Mouse (Mus musculus) liver, adult (tissue): Measurements from ENCODE around the gene Ntmt1.
A peak's percentile ranks its signal among the peaks of the same experiment; 100 is the strongest.

Source experiments
- GATA4 ChIP-seq: IDR thresholded peaks from 2 replicates; pipeline ENCODE4 v1.6.1; 2014; ENCODE audit warnings: mild to moderate bottlenecking, low read length; ENCODE audit not compliant: insufficient replicate concordance

Gene Ntmt1

GRCm38 (mm10) chr2:30778235-30778634 lies 29.4 kb upstream of the Ntmt1 start:
- no peak for TF ChIP-seq GATA4

GRCm38 (mm10) chr2:30779241-30779640 lies 28.4 kb upstream of the Ntmt1 start:
- TF ChIP-seq GATA4: no peak

GRCm38 (mm10) chr2:30782312-30783290 lies 25.0 kb upstream of the Ntmt1 start:
- no peak for TF ChIP-seq GATA4

GRCm38 (mm10) chr2:30783346-30783745 lies 24.3 kb upstream of the Ntmt1 start:
- no peak for TF ChIP-seq GATA4

GRCm38 (mm10) chr2:30784078-30784994 lies 23.3 kb upstream of the Ntmt1 start:
- TF ChIP-seq GATA4: no peak

GRCm38 (mm10) chr2:30787466-30787865 lies 20.2 kb upstream of the Ntmt1 start:
- TF ChIP-seq GATA4: no peak

- TF ChIP-seq GATA4: no peak
These were observed 15.6 kb upstream of the Ntmt1 start for GRCm38 (mm10) chr2:30792061-30792460.

- TF ChIP-seq GATA4: peak; percentile 19; the same call in 1 of the 2 replicates
These were observed 13.2 kb upstream of the Ntmt1 start for GRCm38 (mm10) chr2:30794179-30795108.

GRCm38 (mm10) chr2:30795271-30795888 lies 12.2 kb upstream of the Ntmt1 start:
- TF ChIP-seq GATA4: no peak

GRCm38 (mm10) chr2:30795889-30796275 lies 11.7 kb upstream of the Ntmt1 start:
- no peak for TF ChIP-seq GATA4

GRCm38 (mm10) chr2:30796382-30796781 lies 11.2 kb upstream of the Ntmt1 start:
- TF ChIP-seq GATA4: no peak

GRCm38 (mm10) chr2:30799456-30799855 lies 8.2 kb upstream of the Ntmt1 start:
- no peak for TF ChIP-seq GATA4

GRCm38 (mm10) chr2:30800671-30801066 lies 7.0 kb upstream of the Ntmt1 start:
- TF ChIP-seq GATA4: no peak
